Mouse (Mus musculus) layer of hippocampus, postnatal 36 days (tissue): Measurements from ENCODE around the gene Mtmr3. TPM values are rescaled to one million over a fixed set of nuclear protein-coding genes. Genes with fewer than 3 reads are reported as not detected.

Experiments
- DNase-seq, 2 experiments: peaks; one replicate each; pipeline ENCODE4 v3.0.0; 2022
- total RNA-seq, 2 experiments: library from RNA; stranded (reverse); gene quantifications; 2 replicates each; pipeline ENCODE4 v1.2.3; 2021

Gene Mtmr3
- total RNA-seq, 2 experiments from 2014 or later: 71.5 to 73.3 TPM

GRCm38 (mm10) chr11:4518981-4519380 lies 75.7 kb downstream of the Mtmr3 start:
- no peak for DNase-seq

DNA sequence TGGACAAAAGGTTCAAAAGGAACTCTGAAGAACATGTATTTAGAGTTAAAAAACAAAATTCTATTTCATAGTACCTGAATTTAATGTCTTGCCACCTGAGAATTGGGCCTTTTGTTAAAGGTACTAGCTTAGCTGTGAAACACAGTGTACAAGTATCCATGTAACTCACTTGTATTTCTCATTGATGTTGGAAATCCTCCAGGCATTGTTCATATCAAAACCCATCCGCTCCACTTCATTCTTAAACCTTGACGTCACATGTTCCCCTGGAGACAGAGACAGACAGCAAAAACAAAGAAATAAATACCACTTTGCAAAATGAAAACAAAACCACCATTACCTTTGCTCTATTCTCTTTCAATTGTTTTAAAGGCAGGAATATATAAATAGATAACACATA lies 87.2 kb downstream of the Mtmr3 start:
- DNase-seq: no peak

GRCm38 (mm10) chr11:4506486-4506885 lies 88.2 kb downstream of the Mtmr3 start:
- no peak for DNase-seq

- no peak for DNase-seq
Observed at GRCm38 (mm10) chr11:4502206-4502605, 92.5 kb downstream of the Mtmr3 start.

DNA sequence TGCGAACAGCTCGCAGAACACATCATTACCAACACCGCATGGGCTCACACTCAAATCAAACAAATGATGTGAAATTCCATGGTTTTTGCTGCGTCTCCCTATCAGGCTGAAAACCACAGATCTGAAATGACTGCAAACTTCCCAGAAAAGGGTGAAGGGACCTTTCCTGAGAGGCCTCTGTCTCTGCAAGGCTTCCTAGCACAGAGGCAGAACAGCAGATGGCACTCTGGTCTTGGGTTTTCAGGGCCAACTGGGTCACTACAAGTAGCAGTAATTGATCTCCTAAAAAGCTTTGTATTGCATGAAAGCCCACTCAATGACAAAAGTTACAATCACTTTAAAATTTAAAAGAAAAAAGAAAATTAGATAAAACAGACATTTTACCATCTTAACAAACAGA lies 93.8 kb downstream of the Mtmr3 start:
- DNase-seq: no peak

GRCm38 (mm10) chr11:4500261-4500660 lies 94.4 kb downstream of the Mtmr3 start:
- no peak for DNase-seq

- DNase-seq: no peak
Observed at GRCm38 (mm10) chr11:4499456-4499855, 95.2 kb downstream of the Mtmr3 start.

- no peak for DNase-seq
Observed at GRCm38 (mm10) chr11:4498774-4499173, 95.9 kb downstream of the Mtmr3 start.

DNA sequence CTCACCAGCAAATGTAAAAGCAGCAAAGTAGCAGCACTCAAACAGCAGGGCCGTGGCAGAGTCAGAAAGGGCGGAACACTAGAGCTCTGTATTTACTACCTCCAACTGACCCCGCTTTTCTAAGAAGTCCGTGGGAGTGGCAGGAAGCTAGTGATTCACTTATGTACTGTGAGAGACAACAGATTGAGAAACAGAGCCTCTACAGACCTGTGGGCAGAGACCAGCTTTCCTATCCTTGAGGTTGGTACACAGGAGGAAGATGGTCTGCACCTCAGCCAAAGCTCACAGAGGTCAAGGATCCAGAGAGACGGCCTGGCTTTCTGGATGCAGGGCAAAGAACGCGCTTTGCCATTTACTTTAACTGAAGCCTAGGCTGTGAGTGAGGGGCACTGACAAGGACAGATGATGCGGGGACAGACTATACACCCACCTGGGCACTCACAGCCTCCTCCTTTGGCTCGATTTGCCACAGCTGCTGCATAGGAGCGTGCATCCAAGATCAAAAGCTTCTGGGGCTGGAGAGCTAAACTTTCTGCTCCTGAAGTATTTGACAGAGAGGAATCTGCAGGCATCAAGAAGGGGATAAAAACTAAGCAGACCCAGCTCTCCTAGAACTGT lies 97.1 kb downstream of the Mtmr3 start:
- no peak for DNase-seq

DNA sequence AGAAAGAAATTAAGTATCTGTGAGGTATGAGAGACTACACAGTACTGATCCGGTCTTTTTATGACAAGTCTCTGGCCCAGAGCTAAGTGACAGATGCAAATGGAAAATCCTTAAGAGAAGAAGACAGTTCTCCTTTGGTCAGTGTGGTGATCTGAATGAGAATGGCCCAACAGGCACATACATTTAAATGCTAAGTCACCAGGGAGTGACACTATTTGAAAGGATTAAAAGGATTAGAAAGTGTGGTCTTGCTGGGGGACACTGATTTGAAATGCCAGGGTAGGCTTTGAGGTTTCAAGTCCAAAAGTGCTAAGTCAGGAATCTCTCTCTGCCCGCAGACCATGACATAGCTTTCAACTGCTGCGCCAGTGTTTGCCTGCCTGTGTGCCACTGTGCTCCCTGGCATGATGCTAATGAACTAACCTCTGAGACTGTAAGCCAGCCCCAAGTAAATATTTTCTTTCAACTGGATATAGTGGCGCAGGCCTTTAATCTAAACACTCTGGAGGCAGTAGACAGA lies 99.6 kb downstream of the Mtmr3 start:
- DNase-seq: no peak

DNA sequence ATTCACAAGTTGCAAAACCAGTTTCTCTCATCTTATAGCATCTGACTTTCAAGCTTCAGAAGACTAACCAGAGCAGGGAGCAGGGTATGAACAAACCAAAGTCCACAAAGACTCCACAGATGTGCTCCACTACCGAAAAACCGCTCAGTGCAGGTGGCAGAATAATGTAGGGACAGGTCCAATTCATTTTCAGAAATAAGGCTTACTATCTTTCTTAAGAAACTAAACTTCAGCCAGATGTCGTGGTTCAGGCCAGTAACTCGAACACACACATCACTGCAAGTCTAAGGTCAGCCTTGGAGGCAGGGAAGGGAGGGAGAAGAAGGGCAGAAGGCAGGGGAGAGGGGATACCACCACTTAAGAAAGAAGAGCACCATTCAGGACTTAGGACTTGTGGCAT lies 105.5 kb downstream of the Mtmr3 start:
- DNase-seq: no peak

DNA sequence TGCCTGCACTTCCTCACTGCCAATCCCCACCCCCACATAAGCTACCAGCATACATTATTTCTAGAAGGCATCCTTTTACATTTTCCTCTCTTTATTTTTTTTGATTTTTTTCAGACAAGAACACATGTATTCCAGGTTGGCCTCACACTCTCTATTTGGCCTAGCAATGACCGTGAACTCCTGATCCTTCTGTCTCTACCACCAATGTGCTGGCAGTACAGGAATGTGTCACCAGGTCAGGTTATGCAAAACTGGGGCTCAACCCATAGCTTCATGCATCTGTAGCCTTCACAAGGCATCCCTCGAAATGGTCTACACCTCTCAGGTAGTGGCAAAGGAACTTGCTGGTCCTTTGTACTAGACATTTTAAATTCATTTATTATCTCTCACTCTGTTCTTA lies 105.9 kb downstream of the Mtmr3 start:
- DNase-seq: no peak

GRCm38 (mm10) chr11:4488367-4488766 lies 106.3 kb downstream of the Mtmr3 start:
- no peak for DNase-seq

DNA sequence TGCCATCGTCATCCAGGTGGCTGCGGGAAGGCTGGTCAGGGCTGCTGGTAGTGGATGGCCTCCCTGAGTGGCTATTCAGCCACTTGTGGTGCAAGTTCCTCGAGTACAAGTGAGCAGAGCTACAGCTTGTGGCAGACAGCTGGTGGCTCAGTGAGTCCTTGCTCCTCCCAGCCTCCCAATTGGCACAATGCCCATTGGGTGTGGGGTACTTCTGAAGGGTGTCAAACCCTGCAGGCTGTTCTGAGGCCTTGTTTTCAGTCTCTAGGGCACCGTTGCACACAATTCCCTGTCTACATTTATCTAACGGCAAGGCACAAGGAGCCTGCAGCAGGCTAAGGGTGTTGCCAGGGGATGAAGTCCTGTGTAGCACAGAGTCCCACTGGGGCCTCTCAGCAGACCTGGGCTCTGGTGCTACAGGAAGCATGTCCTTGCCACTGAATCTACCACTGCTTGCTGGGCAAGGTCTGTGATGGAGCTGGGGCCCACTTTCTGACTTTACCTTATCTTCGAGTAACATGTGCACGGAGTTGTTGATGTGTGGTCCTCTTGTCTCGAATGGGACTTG lies 107.2 kb downstream of the Mtmr3 start:
- peak in 1 of 2 experiments; percentile 57 for DNase-seq

DNA sequence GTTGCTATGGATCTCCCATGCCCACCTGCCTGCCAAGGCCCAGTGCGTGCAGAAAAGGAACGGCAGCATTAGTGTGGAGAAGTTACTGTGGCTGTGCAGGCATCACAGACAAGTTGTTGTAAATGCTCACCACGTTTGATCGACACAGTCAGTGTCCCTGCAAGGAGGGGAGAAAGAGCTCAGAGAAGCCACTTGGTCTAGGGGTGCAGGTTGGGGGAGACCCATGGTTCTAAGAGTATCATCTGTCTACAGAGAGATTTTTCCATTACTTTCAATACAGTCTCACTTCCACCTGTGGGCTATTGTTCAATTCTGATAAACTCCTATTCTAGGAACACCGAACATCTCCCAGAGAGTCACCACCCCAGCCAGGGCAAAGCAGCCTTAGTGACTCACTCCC lies 110.1 kb downstream of the Mtmr3 start:
- no peak for DNase-seq

- no peak for DNase-seq
Observed at GRCm38 (mm10) chr11:4482641-4483040, 112.0 kb downstream of the Mtmr3 start.

DNA sequence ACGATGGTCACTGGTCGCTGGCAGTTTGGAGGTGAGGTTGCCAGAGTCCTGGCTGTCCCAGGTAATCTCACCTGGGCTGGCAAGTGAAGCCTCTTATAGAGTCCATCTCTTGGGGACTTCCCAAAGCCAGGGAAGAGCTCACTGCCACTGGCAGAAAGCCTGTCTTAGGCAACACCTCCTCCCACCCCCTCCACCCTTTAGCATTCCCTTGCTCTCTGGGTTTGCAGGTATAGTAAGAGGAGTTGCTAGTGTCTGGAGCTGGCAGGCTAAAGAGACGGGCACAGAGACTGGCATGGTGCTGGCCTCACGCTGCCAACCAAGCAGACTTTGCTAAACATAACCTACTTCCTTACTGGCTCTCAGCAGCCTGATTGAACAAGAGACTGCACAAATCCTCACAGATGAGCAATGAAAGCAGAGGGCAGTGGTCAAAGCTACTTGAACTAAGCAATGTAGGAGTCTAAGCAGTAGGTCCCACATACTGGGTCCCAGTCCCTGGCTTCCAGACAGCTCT lies 118.4 kb downstream of the Mtmr3 start:
- DNase-seq: no peak

GRCm38 (mm10) chr11:4472464-4473179 lies 122.0 kb downstream of the Mtmr3 start:
- DNase-seq: no peak

DNA sequence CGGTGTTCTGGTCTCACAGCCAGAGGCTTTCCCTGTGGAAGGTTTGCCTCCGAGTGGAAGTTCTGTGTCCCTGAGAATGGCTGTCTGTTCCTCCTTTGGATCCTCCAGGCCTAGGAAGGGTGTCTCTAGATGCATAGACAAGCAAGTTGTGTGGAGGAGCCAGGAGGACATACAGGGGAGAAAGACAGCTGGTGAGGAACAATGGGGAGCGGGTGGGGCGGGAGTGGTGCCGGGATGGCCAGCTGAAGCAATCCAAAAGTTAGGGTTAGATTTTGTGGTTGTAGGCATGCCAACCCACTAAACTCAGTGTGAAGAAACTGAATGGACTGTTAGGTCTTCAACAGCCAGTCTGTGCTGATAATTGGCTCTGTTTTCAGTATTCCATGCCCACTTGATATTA lies 122.9 kb downstream of the Mtmr3 start:
- DNase-seq: no peak

DNA sequence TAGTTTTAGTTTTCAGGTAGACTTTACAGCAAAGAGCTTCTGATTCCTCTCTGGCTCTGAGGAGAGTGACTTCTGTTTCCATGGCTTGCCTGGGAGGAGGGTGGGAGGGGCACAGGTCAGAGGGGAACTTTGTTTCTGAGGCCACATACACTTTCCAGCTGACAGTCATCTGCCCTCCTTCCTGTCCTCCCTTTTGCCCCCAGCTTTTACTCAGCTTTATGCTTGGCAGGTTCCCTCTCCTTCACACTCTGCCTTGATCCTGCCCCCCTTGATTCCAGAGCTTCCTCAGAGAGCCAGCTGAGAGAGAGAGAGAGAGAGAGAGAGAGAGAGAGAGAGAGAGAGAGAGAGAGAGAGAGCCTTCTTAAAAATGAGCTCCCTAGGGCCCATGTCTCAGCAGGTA lies 123.4 kb downstream of the Mtmr3 start:
- DNase-seq: no peak

DNA sequence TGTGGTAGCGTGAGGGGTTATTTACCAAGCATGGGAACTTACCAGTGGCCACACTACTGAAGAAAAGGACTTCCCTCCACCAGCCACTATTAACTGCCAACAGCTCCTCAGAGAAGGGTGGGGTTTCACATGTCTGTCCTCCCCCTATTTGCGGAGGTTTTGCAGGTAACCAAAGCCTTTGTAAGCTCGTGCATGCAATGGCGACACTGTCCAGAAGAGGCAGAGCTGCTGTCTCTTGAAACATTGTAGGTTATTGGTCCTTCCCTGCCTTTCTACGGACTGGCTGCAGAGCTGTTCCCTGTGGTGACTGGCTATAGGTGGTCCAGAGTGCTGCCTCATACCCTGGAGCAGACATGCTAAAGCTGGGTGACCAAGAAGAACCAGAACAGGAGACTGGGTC lies 125.6 kb downstream of the Mtmr3 start:
- no peak for DNase-seq

GRCm38 (mm10) chr11:4467436-4467835 lies 127.2 kb downstream of the Mtmr3 start:
- no peak for DNase-seq

DNA sequence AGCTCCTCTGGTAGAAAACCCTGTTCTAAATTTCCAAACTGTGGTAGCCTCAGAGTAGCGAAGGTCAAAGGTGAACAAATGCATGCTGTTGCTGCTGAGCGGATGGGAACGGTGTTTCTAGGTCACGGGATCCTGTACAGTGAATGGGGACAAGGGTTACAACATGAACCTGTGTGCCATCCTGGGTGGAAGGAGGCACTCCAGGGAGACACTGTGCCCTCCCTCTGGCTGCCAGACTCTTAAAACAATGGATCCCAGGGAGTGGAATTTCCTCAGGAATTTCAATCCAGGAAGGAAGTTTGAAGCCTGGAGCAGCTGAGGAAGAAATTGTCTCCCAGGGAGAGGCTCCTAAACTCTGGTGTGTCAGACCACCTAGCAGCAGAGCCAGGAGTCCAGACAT lies 128.5 kb downstream of the Mtmr3 start:
- DNase-seq: no peak

DNA sequence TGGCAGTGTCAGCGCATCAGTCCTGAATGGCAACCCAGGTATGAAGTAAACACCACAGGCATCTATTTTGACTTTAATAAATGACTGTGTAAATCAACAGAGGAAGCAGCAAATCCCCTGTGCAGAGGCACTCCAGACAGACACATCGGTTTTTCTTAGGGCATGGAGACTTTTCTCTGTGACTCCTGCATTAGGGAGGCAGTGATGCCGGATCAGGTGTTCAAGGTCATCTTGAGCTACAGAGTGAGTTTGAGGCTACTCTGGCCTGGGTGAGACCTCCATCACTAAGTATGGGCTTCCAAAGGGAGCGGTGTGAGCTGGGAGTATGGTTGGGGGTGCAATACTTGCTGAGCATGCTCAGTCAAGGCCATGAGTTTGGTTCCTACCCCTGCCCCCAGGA lies 130.0 kb downstream of the Mtmr3 start:
- DNase-seq: no peak
